In genomic region chr10:107245961-107246460, GRCm38 (mm10) we compare ENCODE assay signal across 12 mouse cellular contexts.
"Had no signal": no experiment of that assay in that cellular context is flagged by ENCODE, and none has a peak within 500 bp of the region (broad histone marks: within the 10 kb centered on the region; RNA-seq: fewer than 3 reads in every experiment).

No protein-coding gene starts in this region.

- DNase-seq: retina, postnatal 1 day; right cerebral cortex, adult 18-20 months; right cerebral cortex, postnatal 14 days; right cerebral cortex, postnatal 25 days; right cerebral cortex, postnatal 4 days; spleen, adult 18-20 months; thymus, adult 18-20 months; thymus, adult 2 months; thymus, postnatal 14 days; thymus, postnatal 25 days; thymus, postnatal 36 days; thymus, postnatal 4 days had no signal
